In genomic region chr10:27809539-27809938, GRCm38 (mm10) we compare ENCODE assay signal across 22 mouse cellular contexts.
A peak's percentile ranks its signal among the peaks of the same experiment; 100 is the strongest.
DNase-seq lines count a peak whose midpoint lies in the region; ATAC-seq and TF ChIP-seq lines count a peak whose summit lies in the region.
"Had no signal": no experiment of that assay in that cellular context is flagged by ENCODE, and none has a peak within 500 bp of the region (broad histone marks: within the 10 kb centered on the region; RNA-seq: fewer than 3 reads in every experiment).

No protein-coding gene starts in this region.

- no peak for TF ChIP-seq POLR2A in limb, embryonic 14.5 days (IDR thresholded peaks at IDR 0.05; ENCODE audit: borderline replicate concordance, extremely low read depth, insufficient read depth, insufficient read length)

- intact Hi-C loops in left cerebral cortex, postnatal 25 days (cut with DNase I) = no loop called here

- H3K27ac ChIP-seq in limb, embryonic 14.5 days (replicated peaks; ENCODE audit: low read depth, low read length) = no peak overlapping the region
- H3K27ac ChIP-seq in limb, embryonic 10.5 days = no peak overlapping the region
- no peak overlapping the region for H3K27ac ChIP-seq in midbrain, postnatal 0 days (ENCODE audit: low read depth, low read length)
- H3K27ac ChIP-seq: forebrain, embryonic 12.5 days; hindbrain, embryonic 14.5 days; kidney, embryonic 15.5 days; left cerebral cortex, adult 2 months; liver, embryonic 12.5 days had no signal

- H3K4me3 ChIP-seq in limb, embryonic 14.5 days (replicated peaks; ENCODE audit: low read length) = no peak overlapping the region
- H3K4me3 ChIP-seq in limb, embryonic 10.5 days = no peak overlapping the region
- H3K4me3 ChIP-seq in midbrain, postnatal 0 days (ENCODE audit: low read depth, low read length) = no peak overlapping the region
- H3K4me3 ChIP-seq: forebrain, embryonic 12.5 days; kidney, embryonic 15.5 days; left cerebral cortex, adult 2 months; liver, embryonic 12.5 days; megakaryocyte, embryonic 14.5 days; myocyte had no signal

- H3K36me3 ChIP-seq in limb, embryonic 14.5 days (ENCODE audit: control insufficient read depth, insufficient read depth, low read length) = no peaks in the 10 kb centered on the region
- H3K36me3 ChIP-seq in limb, embryonic 10.5 days = no peaks in the 10 kb centered on the region
- H3K36me3 ChIP-seq in midbrain, postnatal 0 days (ENCODE audit: insufficient read depth, low read length) = no peaks in the 10 kb centered on the region
- H3K36me3 ChIP-seq: forebrain, embryonic 12.5 days; kidney, embryonic 15.5 days; liver, embryonic 12.5 days had no signal

- H3K27me3 ChIP-seq in limb, embryonic 14.5 days (ENCODE audit: control insufficient read depth, insufficient read depth, low read length) = no peaks in the 10 kb centered on the region
- H3K27me3 ChIP-seq in limb, embryonic 10.5 days (ENCODE audit: low read depth, poor library complexity, severe bottlenecking) = no peaks in the 10 kb centered on the region
- no peaks in the 10 kb centered on the region for H3K27me3 ChIP-seq in midbrain, postnatal 0 days (ENCODE audit: insufficient read depth, low read length)
- H3K27me3 ChIP-seq: forebrain, embryonic 12.5 days; kidney, embryonic 15.5 days; liver, embryonic 12.5 days; megakaryocyte, embryonic 14.5 days had no signal

- peak; percentile 55; the same call in 1 of the 2 replicates for ATAC-seq in limb, embryonic 14.5 days (ENCODE audit: low FRiP score, low read depth)
- ATAC-seq in midbrain, postnatal 0 days (ENCODE audit: low FRiP score) = peak; percentile 49; the same call in 1 of the 2 replicates
- ATAC-seq: intestine, postnatal 0 days; liver, embryonic 12.5 days had no signal

- no peaks in the 10 kb centered on the region for H3K4me1 ChIP-seq in limb, embryonic 14.5 days (ENCODE audit: control insufficient read depth, insufficient read depth, low read length)
- no peaks in the 10 kb centered on the region for H3K4me1 ChIP-seq in limb, embryonic 10.5 days
- H3K4me1 ChIP-seq in midbrain, postnatal 0 days (ENCODE audit: insufficient read depth, low read length) = no peaks in the 10 kb centered on the region
- H3K4me1 ChIP-seq: forebrain, embryonic 12.5 days; kidney, embryonic 15.5 days; liver, embryonic 12.5 days; megakaryocyte, embryonic 14.5 days had no signal

- WGBS in limb, embryonic 14.5 days = 57% methylated on average over 2 of the region's 2 CpGs
- 65% methylated on average over 2 of the region's 2 CpGs for WGBS in limb, embryonic 10.5 days
- 42% methylated on average over 2 of the region's 2 CpGs for WGBS in midbrain, postnatal 0 days

- peak; percentile 23 for DNase-seq in embryo, embryonic 10 days (ENCODE audit: low spot score)
- no peak for DNase-seq in embryo, embryonic 9.5 days (ENCODE audit: extremely low spot score)
- peak; percentile 36 for DNase-seq in limb, embryonic 14.5 days (ENCODE audit: low spot score)
- no peak for DNase-seq in limb, embryonic 10.5 days (ENCODE audit: low spot score)
- DNase-seq in ZHBTc4 (ENCODE audit: low read depth, low spot score) = peak; percentile 53
- peak; percentile 17 for DNase-seq in midbrain, postnatal 0 days (ENCODE audit: low spot score)
- DNase-seq in cerebellum, adult 11-12 months = no peak
- no peak for DNase-seq in left cerebral cortex, postnatal 25 days (ENCODE audit: low spot score in 2 of 2)
- DNase-seq: cerebellum, adult 9-11 months; gastrocnemius, postnatal 36 days; kidney, postnatal 4 days; layer of hippocampus, adult 9-11 months; lung, adult 2 months; thymus, postnatal 25 days had no signal

- H3K9me3 ChIP-seq in limb, embryonic 14.5 days (ENCODE audit: control insufficient read depth, low read length) = no peaks in the 10 kb centered on the region
- H3K9me3 ChIP-seq in limb, embryonic 10.5 days (replicated peaks) = no peaks in the 10 kb centered on the region
- H3K9me3 ChIP-seq in midbrain, postnatal 0 days (ENCODE audit: low read length) = no peaks in the 10 kb centered on the region
- H3K9me3 ChIP-seq: forebrain, embryonic 12.5 days; kidney, embryonic 15.5 days; liver, embryonic 12.5 days had no signal

- no peak for TF ChIP-seq CTCF in midbrain, postnatal 0 days (IDR thresholded peaks at IDR 0.05)

- no peak overlapping the region for H3K9ac ChIP-seq in limb, embryonic 14.5 days (ENCODE audit: low read depth, low read length, severe bottlenecking)
- H3K9ac ChIP-seq in midbrain, postnatal 0 days (replicated peaks; ENCODE audit: low read length, poor library complexity, severe bottlenecking) = no peak overlapping the region
- H3K9ac ChIP-seq: forebrain, embryonic 12.5 days; hindbrain, embryonic 14.5 days; kidney, embryonic 15.5 days; liver, embryonic 12.5 days had no signal

- H3K4me2 ChIP-seq in limb, embryonic 14.5 days (replicated peaks; ENCODE audit: low read depth, low read length, severe bottlenecking) = no peak overlapping the region
- H3K4me2 ChIP-seq in midbrain, postnatal 0 days (ENCODE audit: low read depth, low read length, poor library complexity, severe bottlenecking) = no peak overlapping the region
- H3K4me2 ChIP-seq: forebrain, embryonic 12.5 days; hindbrain, embryonic 14.5 days; kidney, embryonic 15.5 days; liver, embryonic 12.5 days had no signal

Comparison
In these comparisons a context has a peak if more than half of its experiments do, and no peak if none do; other contexts are left out.
1. DNase-seq: peak in embryo, embryonic 10 days (single experiment), limb, embryonic 14.5 days (single experiment), ZHBTc4 (single experiment) and midbrain, postnatal 0 days (single experiment); none in embryo, embryonic 9.5 days (single experiment), limb, embryonic 10.5 days (single experiment), cerebellum, adult 11-12 months (single experiment) and left cerebral cortex, postnatal 25 days (0 of 2).